Mouse (Mus musculus): ENCODE measurements around the gene Dusp16. TPM values are rescaled to one million over a fixed set of nuclear protein-coding genes. Genes with fewer than 3 reads are reported as not detected.

Dusp16 gene
- polyA plus RNA-seq, 1 experiment = 3.3 TPM

DNA sequence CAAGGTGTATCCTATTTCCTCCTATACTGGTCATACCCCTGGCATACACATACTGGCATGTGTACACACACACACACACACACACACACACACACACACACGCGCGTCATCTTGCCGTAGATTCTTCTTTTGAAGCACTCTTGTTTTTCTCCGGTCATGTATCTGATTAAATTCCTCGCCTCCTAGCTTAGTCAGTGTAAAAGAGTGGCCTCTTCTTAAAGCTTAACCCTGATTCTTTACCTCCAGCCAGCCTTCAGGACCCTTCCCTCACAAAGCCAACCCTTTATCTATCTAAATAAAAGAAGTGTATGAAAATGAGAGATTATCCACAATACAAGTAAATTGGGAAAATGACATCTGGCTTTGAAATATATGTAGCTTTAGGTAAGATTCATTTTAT, 3.3 kb downstream of the Dusp16 start:
- Histone ChIP-seq H3K79me3 (ENCODE audit: low read depth) (peaks cover 30% of the 10 kb centered on the region), H3K36me3 (ENCODE audit: control insufficient read depth, insufficient read depth) (no peaks in the 10 kb centered on the region), H3K79me2 (ENCODE audit: control insufficient read depth, insufficient read depth) (peaks cover 76% of the 10 kb centered on the region), H3K27me3 (ENCODE audit: control insufficient read depth, insufficient read depth, insufficient read length) (no peaks in the 10 kb centered on the region), H3ac (ENCODE audit: control insufficient read depth, insufficient read length, low read depth) (no peak overlapping the region), H3K4me3 (ENCODE audit: insufficient read depth, poor library complexity, severe bottlenecking) (no peak overlapping the region)
- TF ChIP-seq USF1 (IDR thresholded peaks at IDR 0.05; ENCODE audit: low read depth) (no peak), MAX (IDR thresholded peaks at IDR 0.05) (no peak), CEBPB (IDR thresholded peaks at IDR 0.05; ENCODE audit: low read depth) (no peak), MYOG (IDR thresholded peaks at IDR 0.05; ENCODE audit: control insufficient read depth, extremely low read depth, insufficient read length) (no peak), MYOD1 (IDR thresholded peaks at IDR 0.05; ENCODE audit: control insufficient read depth, insufficient read length, low read depth) (no peak), FOSL1 (IDR thresholded peaks at IDR 0.05; ENCODE audit: insufficient read depth, low read length, poor library complexity, severe bottlenecking) (no peak), CTCF (IDR thresholded peaks at IDR 0.05; ENCODE audit: control insufficient read depth, insufficient read depth, insufficient read length) (no peak)

DNA sequence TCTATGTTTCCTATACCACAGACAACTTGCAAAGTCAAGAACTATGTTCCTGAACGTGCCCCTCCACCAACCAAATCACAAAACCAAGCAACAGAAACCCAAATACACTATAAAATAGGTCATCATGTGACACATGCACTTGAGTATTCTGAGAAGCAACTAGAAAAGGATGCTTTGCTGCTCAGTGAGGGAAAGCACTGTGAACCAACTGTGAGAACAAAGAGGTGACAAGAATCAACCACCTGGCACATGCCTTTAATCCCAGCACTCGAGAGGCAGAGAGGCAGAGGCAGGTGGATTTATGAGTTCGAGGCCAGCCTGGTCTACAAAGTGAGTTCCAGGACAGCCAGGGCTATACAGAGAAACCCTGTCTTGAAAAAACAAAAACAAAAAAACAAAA, 6.0 kb downstream of the Dusp16 start:
- Histone ChIP-seq H3K27me3 (ENCODE audit: control insufficient read depth, insufficient read depth, insufficient read length) (no peaks in the 10 kb centered on the region), H3K4me3 (ENCODE audit: insufficient read depth, poor library complexity, severe bottlenecking) (no peak overlapping the region), H3K79me3 (ENCODE audit: low read depth) (peaks cover 39% of the 10 kb centered on the region), H3K36me3 (ENCODE audit: control insufficient read depth, insufficient read depth) (no peaks in the 10 kb centered on the region), H3K79me2 (ENCODE audit: control insufficient read depth, insufficient read depth) (peaks cover 92% of the 10 kb centered on the region), H3ac (ENCODE audit: control insufficient read depth, insufficient read length, low read depth) (no peak overlapping the region)
- TF ChIP-seq MYOG (IDR thresholded peaks at IDR 0.05; ENCODE audit: control insufficient read depth, extremely low read depth, insufficient read length) (no peak), MAX (IDR thresholded peaks at IDR 0.05) (no peak), CTCF (IDR thresholded peaks at IDR 0.05; ENCODE audit: control insufficient read depth, insufficient read depth, insufficient read length) (no peak), USF1 (IDR thresholded peaks at IDR 0.05; ENCODE audit: low read depth) (no peak), MYOD1 (IDR thresholded peaks at IDR 0.05; ENCODE audit: control insufficient read depth, insufficient read length, low read depth) (no peak), CEBPB (IDR thresholded peaks at IDR 0.05; ENCODE audit: low read depth) (no peak), FOSL1 (IDR thresholded peaks at IDR 0.05; ENCODE audit: insufficient read depth, low read length, poor library complexity, severe bottlenecking) (no peak)

DNA sequence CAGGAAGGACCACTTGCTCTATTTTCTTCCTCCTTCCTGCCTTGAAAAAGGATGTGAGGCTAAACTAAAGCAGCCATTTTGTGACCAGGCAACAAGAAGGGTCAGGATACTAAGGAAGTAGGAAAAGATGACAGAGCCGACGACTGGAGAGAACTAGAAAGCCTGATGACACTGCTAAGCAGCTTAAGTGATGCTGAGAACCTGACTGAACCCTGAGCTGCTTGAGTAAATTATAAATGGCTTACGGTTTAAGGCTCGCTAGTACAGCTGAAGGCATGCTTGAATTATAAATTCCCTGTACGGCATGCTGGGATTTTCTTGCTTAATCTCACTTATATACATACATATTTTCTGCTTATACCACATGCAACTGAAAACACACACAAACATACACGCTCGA, 9.5 kb downstream of the Dusp16 start:
- H3K79me2 ChIP-seq (ENCODE audit: control insufficient read depth, insufficient read depth) = peaks cover 86% of the 10 kb centered on the region
- no peak for TF ChIP-seq MAX (IDR thresholded peaks at IDR 0.05)
- no peak for TF ChIP-seq MYOD1 (IDR thresholded peaks at IDR 0.05; ENCODE audit: control insufficient read depth, insufficient read length, low read depth)
- no peak for TF ChIP-seq CTCF (IDR thresholded peaks at IDR 0.05; ENCODE audit: control insufficient read depth, insufficient read depth, insufficient read length)
- no peak for TF ChIP-seq USF1 (IDR thresholded peaks at IDR 0.05; ENCODE audit: low read depth)
- TF ChIP-seq CEBPB (IDR thresholded peaks at IDR 0.05; ENCODE audit: low read depth) = no peak
- no peak for TF ChIP-seq MYOG (IDR thresholded peaks at IDR 0.05; ENCODE audit: control insufficient read depth, extremely low read depth, insufficient read length)
- TF ChIP-seq FOSL1 (IDR thresholded peaks at IDR 0.05; ENCODE audit: insufficient read depth, low read length, poor library complexity, severe bottlenecking) = no peak
- H3K36me3 ChIP-seq (ENCODE audit: control insufficient read depth, insufficient read depth) = no peaks in the 10 kb centered on the region
- no peaks in the 10 kb centered on the region for H3K27me3 ChIP-seq (ENCODE audit: control insufficient read depth, insufficient read depth, insufficient read length)
- peaks cover 35% of the 10 kb centered on the region for H3K79me3 ChIP-seq (ENCODE audit: low read depth)
- no peak overlapping the region for H3ac ChIP-seq (ENCODE audit: control insufficient read depth, insufficient read length, low read depth)
- H3K4me3 ChIP-seq (ENCODE audit: insufficient read depth, poor library complexity, severe bottlenecking) = no peak overlapping the region

DNA sequence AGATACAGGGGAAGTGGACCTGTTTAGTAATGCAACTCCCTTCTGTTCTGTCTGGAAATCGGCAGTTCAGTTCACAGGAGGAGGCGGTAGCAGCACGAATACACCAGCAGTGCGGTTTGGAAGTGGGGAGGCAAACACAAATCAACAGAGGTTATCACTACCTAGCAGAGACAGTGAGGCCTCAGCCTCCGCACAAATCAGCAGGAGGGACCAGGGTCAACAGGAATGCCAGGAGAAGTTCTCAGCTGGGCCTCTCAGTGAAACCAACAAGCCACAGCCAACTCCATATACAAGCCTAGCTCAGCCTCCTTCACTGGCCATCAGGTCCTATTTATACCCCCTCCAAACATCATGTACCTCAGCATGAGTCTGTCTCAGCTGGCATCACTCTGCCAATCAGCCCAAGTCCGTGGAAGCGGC, 10.9 kb downstream of the Dusp16 start:
- H3K79me3 ChIP-seq (ENCODE audit: low read depth) = peaks cover 33% of the 10 kb centered on the region
- no peak overlapping the region for H3K4me3 ChIP-seq (ENCODE audit: insufficient read depth, poor library complexity, severe bottlenecking)
- H3ac ChIP-seq (ENCODE audit: control insufficient read depth, insufficient read length, low read depth) = no peak overlapping the region
- TF ChIP-seq USF1 (IDR thresholded peaks at IDR 0.05; ENCODE audit: low read depth) = no peak
- no peak for TF ChIP-seq CTCF (IDR thresholded peaks at IDR 0.05; ENCODE audit: control insufficient read depth, insufficient read depth, insufficient read length)
- no peak for TF ChIP-seq CEBPB (IDR thresholded peaks at IDR 0.05; ENCODE audit: low read depth)
- no peak for TF ChIP-seq MYOG (IDR thresholded peaks at IDR 0.05; ENCODE audit: control insufficient read depth, extremely low read depth, insufficient read length)
- TF ChIP-seq FOSL1 (IDR thresholded peaks at IDR 0.05; ENCODE audit: insufficient read depth, low read length, poor library complexity, severe bottlenecking) = no peak
- TF ChIP-seq MAX (IDR thresholded peaks at IDR 0.05) = no peak
- no peak for TF ChIP-seq MYOD1 (IDR thresholded peaks at IDR 0.05; ENCODE audit: control insufficient read depth, insufficient read length, low read depth)
- peaks cover 83% of the 10 kb centered on the region for H3K79me2 ChIP-seq (ENCODE audit: control insufficient read depth, insufficient read depth)
- no peaks in the 10 kb centered on the region for H3K27me3 ChIP-seq (ENCODE audit: control insufficient read depth, insufficient read depth, insufficient read length)
- H3K36me3 ChIP-seq (ENCODE audit: control insufficient read depth, insufficient read depth) = no peaks in the 10 kb centered on the region

DNA sequence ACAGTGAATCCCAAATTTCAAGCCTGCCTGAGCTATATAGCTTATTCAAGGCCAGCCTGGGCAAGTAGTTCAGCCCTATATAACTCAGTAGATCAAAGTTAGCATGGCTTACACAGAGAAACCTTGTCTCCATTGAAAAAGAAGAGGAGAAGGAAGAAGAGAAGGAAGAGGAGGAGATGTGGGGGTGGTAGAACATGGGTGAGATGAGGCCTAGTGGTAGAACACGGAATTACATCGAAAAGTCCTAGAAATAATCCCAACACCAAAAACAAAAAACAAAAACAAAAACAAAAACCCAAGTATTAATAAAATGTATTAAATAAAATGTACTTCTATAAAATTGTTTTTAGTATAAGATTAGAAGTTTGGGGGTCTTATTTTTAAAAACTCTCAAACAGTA, 12.4 kb downstream of the Dusp16 start:
- H3K4me3 ChIP-seq (ENCODE audit: insufficient read depth, poor library complexity, severe bottlenecking) = no peak overlapping the region
- peaks cover 77% of the 10 kb centered on the region for H3K79me2 ChIP-seq (ENCODE audit: control insufficient read depth, insufficient read depth)
- H3K79me3 ChIP-seq (ENCODE audit: low read depth) = peaks cover 24% of the 10 kb centered on the region
- no peak overlapping the region for H3ac ChIP-seq (ENCODE audit: control insufficient read depth, insufficient read length, low read depth)
- TF ChIP-seq MYOD1 (IDR thresholded peaks at IDR 0.05; ENCODE audit: control insufficient read depth, insufficient read length, low read depth) (no peak), MYOG (IDR thresholded peaks at IDR 0.05; ENCODE audit: control insufficient read depth, extremely low read depth, insufficient read length) (no peak), CTCF (IDR thresholded peaks at IDR 0.05; ENCODE audit: control insufficient read depth, insufficient read depth, insufficient read length) (no peak), MAX (IDR thresholded peaks at IDR 0.05) (no peak), FOSL1 (IDR thresholded peaks at IDR 0.05; ENCODE audit: insufficient read depth, low read length, poor library complexity, severe bottlenecking) (no peak), USF1 (IDR thresholded peaks at IDR 0.05; ENCODE audit: low read depth) (no peak), CEBPB (IDR thresholded peaks at IDR 0.05; ENCODE audit: low read depth) (no peak)
- no peaks in the 10 kb centered on the region for H3K36me3 ChIP-seq (ENCODE audit: control insufficient read depth, insufficient read depth)
- H3K27me3 ChIP-seq (ENCODE audit: control insufficient read depth, insufficient read depth, insufficient read length) = no peaks in the 10 kb centered on the region

DNA sequence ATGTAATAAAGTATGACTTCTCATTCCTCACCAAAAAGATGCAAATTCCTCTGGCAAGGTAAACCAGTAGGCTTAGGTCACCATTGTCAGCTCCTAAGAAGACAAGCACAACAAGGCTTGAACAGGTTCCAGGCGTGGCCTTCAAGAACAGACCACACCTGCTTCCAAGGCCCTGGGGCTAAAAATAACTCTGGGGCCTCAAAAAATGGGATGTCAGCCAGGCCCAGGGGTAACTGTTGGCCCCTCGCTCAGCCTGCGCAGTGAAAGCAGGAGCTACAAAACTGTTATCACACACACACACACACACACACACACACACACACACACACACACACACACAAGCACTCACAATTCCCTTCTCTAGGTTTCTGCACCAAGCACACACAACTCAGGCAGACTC, 18.5 kb downstream of the Dusp16 start:
- Histone ChIP-seq H3K36me3 (ENCODE audit: control insufficient read depth, insufficient read depth) (no peaks in the 10 kb centered on the region), H3ac (ENCODE audit: control insufficient read depth, insufficient read length, low read depth) (no peak overlapping the region), H3K79me2 (ENCODE audit: control insufficient read depth, insufficient read depth) (peaks cover 43% of the 10 kb centered on the region), H3K79me3 (ENCODE audit: low read depth) (peaks cover 8% of the 10 kb centered on the region), H3K4me3 (ENCODE audit: insufficient read depth, poor library complexity, severe bottlenecking) (no peak overlapping the region), H3K27me3 (ENCODE audit: control insufficient read depth, insufficient read depth, insufficient read length) (no peaks in the 10 kb centered on the region)
- no peak for TF ChIP-seq MYOG (IDR thresholded peaks at IDR 0.05; ENCODE audit: control insufficient read depth, extremely low read depth, insufficient read length)
- TF ChIP-seq FOSL1 (IDR thresholded peaks at IDR 0.05; ENCODE audit: insufficient read depth, low read length, poor library complexity, severe bottlenecking) = no peak
- TF ChIP-seq CTCF (IDR thresholded peaks at IDR 0.05; ENCODE audit: control insufficient read depth, insufficient read depth, insufficient read length) = no peak
- no peak for TF ChIP-seq USF1 (IDR thresholded peaks at IDR 0.05; ENCODE audit: low read depth)
- TF ChIP-seq MAX (IDR thresholded peaks at IDR 0.05) = no peak
- no peak for TF ChIP-seq MYOD1 (IDR thresholded peaks at IDR 0.05; ENCODE audit: control insufficient read depth, insufficient read length, low read depth)
- no peak for TF ChIP-seq CEBPB (IDR thresholded peaks at IDR 0.05; ENCODE audit: low read depth)

All from C2C12 (cell line).